Mouse (Mus musculus): ENCODE data around the gene Nbas.

GRCm38 (mm10) chr12:13460223-13460853, 191.4 kb downstream of the Nbas start:
- TF ChIP-seq EP300 (IDR thresholded peaks at IDR 0.05; ENCODE audit: insufficient read depth, low read depth, low read length) (no peak), CTCF (IDR thresholded peaks at IDR 0.05) (no peak), POLR2A (IDR thresholded peaks at IDR 0.05; ENCODE audit: insufficient read depth, low read depth, low read length) (no peak)
